Mouse (Mus musculus): ENCODE results near the gene Bud31.
A peak's percentile ranks its signal among the peaks of the same experiment; 100 is the strongest.
"Not testable (repeated sequence)": the region's sequence is repeated elsewhere in the genome, so short reads cannot be mapped to it uniquely, and the experiment has no call there.

Bud31 gene

DNA sequence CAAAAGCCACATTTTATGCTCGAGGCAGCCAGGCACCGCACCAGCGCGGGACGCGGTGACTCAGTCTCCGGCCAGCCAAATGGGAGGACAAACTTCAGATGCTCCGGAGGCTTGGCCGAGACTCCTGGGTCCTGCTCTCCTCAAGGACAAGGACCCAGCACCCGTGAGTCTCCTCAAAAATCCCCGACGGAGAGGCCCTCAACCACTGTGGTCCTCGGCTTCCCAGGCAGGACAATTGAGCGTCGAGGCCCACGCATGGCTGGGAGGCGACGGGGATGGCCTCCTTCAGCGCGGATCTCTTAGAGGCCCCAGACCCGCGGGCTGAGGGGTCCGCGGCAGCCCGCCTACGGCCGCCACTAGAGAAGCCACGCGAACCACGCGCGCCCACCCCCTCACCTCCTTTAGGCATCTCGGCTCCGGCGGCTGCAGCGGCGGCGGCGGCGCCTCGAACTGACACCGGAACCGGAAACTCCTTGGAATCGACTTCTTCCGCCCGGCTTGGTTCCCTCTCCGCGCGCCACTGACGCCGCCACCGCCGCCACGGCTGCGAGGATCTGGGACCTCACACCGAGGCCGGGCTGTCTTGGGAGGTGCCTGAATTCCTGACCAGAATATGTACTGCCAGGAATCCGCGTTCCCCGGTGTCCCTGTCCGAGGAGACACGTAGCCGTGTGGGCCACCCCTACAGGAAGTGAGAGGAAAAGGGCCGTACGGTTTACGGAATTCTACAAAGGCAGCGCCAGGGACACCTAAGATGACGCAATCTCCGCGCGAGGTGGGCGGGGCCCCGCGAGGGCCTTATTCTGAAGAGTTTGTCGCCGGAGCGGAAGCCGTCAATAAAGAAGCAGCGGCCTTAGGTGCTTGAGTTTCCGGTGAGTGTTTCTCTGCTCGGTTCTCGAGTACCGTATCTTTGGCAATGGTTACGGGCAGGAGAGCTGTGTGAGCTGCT is at the start of gene Bud31, which contains the start of gene Pdap1:
TSS of gene Bud31 (plus strand) at position 792 of the 949 bp plus-strand sequence.
TSS of gene Pdap1 (minus strand) at position 668 of the 949 bp plus-strand sequence.
- peak; percentile 95 for DNase-seq (ENCODE audit: low spot score)

- DNase-seq (ENCODE audit: low spot score): no peak
Measured at GRCm38 (mm10) chr5:145096195-145096594, 44.0 kb upstream of the Bud31 start.

DNA sequence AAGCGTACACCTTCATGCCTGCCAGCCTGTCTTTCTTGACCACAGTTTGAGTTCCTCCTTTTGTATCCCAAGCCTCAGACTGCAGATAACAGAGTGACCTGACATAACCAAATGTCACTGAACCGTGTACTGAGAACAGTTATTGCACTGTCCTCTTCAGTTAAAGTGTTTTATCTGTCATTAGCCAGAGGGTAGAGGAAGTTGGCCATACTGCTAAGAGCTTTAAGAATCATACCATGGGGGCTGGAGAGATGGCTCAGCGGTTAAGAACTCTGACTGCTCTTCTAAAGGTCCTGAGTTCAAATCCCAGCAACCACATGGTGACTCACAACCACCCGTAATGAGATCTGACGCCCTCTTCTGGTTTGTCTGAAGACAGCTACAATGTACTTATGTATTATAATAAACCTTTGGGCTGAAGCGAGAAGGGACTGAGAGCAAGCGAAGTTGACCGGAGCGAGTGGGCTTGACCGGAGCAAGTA is 41.8 kb upstream of the Bud31 start:
- no peak for DNase-seq (ENCODE audit: low spot score)

GRCm38 (mm10) chr5:145100960-145101359 is 39.2 kb upstream of the Bud31 start:
- no peak for DNase-seq (ENCODE audit: low spot score)

- not testable (repeated sequence) for DNase-seq (ENCODE audit: low spot score)
Measured at GRCm38 (mm10) chr5:145101451-145101850, 38.7 kb upstream of the Bud31 start.

- peak; percentile 43 for DNase-seq (ENCODE audit: low spot score)
Measured at GRCm38 (mm10) chr5:145102706-145103105, 37.5 kb upstream of the Bud31 start.

DNA sequence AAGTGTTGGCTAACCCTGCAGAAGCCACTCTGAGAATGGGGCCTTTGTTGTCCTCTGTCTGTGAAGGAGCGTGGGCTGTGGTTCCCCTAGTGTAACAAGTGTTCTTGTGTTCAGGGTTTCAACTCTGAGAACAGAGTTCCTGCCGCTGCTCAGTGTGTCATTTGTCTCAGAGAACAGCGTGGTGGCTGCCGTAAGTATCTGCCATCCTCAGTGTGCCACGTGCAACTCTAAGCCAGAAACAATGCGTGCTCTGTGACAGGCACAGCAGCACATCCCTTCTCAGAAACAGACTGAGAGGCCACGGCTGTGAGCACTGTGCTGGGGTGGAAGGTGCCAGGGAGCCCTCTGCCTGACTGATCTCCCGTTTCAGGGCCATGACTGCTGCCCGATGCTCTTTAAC is 35.8 kb upstream of the Bud31 start:
- DNase-seq (ENCODE audit: low spot score): no peak

GRCm38 (mm10) chr5:145105694-145106275 is 34.4 kb upstream of the Bud31 start:
- no peak for DNase-seq (ENCODE audit: low spot score)

DNA sequence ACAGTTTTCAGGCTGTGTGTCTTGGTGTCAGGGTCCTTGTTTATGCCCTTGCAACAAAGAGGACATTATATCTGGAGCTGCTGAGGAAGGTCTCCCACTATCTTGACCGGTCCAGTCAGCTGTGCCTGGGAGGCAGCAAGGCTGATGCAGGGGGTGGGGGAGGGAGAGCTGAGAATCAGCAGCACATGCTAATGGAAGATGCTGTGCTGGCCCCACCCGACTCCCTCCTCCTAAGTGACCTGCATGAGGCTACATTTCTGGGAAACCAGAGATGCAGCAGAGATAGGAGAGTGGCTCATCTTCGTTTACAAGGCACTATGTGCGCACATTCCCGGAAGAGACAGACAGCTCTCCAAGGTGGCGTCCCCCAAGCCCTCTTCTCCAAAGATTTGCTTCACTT is 29.8 kb upstream of the Bud31 start:
- no peak for DNase-seq (ENCODE audit: low spot score)

DNA sequence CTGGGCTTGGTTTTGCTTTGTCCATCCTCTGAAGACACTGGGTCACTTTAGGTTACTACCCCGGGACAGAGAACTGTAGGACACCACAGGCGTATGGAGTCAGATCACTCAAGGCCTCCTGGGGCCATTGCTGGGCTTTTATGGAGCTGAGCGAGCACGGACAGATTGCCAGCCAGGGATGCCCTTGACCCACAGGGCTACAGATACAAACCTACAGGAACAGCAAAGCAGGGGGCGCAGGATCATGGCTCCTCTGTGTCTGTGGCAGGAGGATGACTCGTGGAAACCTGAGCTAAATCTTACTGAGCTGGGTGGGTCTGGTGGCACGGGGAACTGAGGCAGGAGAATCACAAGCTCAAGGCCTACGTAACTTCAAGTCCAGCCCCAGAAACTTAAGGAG is 27.6 kb upstream of the Bud31 start:
- no peak for DNase-seq (ENCODE audit: low spot score)

DNA sequence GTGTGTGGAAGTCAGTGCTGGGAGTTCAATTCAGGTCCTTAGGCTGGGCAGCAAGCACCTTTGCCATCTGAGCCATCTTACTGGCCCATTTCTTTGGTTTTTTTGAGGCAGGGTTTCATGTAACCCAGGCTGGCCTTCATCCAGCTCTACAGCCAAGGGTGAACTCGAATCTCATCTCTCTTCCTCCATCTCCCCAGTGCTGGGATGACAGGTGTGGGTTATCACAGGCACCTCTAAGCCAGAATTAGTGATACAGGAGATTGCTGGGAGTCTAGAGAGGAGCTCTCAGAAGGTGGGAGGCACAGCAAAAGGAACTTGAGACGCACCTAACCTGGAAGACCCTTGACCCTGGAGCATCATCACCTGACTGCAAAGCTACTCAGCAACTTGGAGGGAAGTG is 26.7 kb upstream of the Bud31 start:
- DNase-seq (ENCODE audit: low spot score): peak; percentile 30

GRCm38 (mm10) chr5:145114071-145114605 is 26.0 kb upstream of the Bud31 start, which contains the start of gene Arpc1b:
Gene Arpc1b, plus strand, starts transcription at chr5:145114215.
- peak; percentile 83 for DNase-seq (ENCODE audit: low spot score)

- peak; percentile 79 for DNase-seq (ENCODE audit: low spot score)
Measured at GRCm38 (mm10) chr5:145114606-145115473, 25.3 kb upstream of the Bud31 start.

- DNase-seq (ENCODE audit: low spot score): peak; percentile 33
Measured at GRCm38 (mm10) chr5:145115736-145116135, 24.4 kb upstream of the Bud31 start.

- DNase-seq (ENCODE audit: low spot score): peak; percentile 96
Measured at GRCm38 (mm10) chr5:145116316-145116715, 23.8 kb upstream of the Bud31 start.

DNA sequence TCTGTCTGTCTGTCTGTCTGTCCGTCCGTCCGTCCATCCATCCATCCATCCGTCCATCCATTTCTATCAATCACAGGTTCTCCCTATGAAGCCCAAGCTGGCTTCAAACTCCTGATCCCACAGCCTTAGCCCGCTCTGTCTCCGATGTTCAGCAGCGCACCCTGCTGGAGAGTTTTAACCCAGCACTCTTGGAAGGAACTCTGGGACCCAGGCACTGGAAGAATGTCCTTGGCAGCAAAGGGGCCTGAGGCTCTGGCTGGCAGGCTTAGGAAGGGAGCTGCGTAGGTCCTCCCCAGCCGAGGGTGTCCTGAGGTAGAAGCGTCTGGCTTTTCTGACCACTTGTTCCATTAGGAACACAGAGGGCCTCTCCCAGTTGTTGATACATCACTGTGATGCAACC is 23.2 kb upstream of the Bud31 start:
- peak; percentile 90 for DNase-seq (ENCODE audit: low spot score)

GRCm38 (mm10) chr5:145118005-145118404 is 22.2 kb upstream of the Bud31 start:
- no peak for DNase-seq (ENCODE audit: low spot score)

- no peak for DNase-seq (ENCODE audit: low spot score)
Measured at GRCm38 (mm10) chr5:145118461-145118860, 21.7 kb upstream of the Bud31 start.

- peak; percentile 54 for DNase-seq (ENCODE audit: low spot score)
Measured at GRCm38 (mm10) chr5:145119385-145119784, 20.8 kb upstream of the Bud31 start.

DNA sequence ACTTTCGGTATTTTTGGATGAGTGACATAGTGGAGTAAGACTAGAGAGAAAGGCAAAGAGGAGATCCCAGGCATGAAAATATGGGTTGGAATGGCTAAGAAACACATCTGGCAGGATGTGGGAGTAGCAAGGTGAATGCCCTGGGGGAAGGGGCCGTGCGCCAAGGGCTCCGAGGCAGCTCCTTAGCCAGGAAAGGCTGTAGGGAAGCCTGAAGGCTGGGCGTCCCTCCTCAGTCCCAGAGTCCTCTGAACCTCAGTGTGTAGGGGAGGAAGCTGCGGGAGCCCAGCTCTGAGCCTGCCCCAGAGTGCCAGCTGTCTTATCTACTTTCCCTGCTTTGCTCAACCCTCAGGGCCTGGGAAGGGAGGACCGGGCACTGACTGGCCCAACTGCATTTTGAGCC is 19.2 kb upstream of the Bud31 start:
- peak; percentile 52 for DNase-seq (ENCODE audit: low spot score)

- no peak for DNase-seq (ENCODE audit: low spot score)
Measured at GRCm38 (mm10) chr5:145123396-145123795, 16.8 kb upstream of the Bud31 start.

- DNase-seq (ENCODE audit: low spot score): no peak
Measured at GRCm38 (mm10) chr5:145126580-145126979, 13.6 kb upstream of the Bud31 start.
